Mouse (Mus musculus): ENCODE measurements around the gene Cd300c. TPM values are rescaled to one million over a fixed set of nuclear protein-coding genes. Genes with fewer than 3 reads are reported as not detected.
A peak's percentile ranks its signal among the peaks of the same experiment; 100 is the strongest.

Gene Cd300c
- polyA plus RNA-seq, 1 experiment from 2014 or later = 0.14 TPM

- no peak for ATAC-seq (ENCODE audit: low read depth)
- no peaks in the 10 kb centered on the region for H3K9me3 ChIP-seq (replicated peaks; ENCODE audit: control insufficient read depth, low read length)
- H3K4me2 ChIP-seq (ENCODE audit: low read depth, low read length) = no peak within 1 kb of the TSS
- no peaks in the 10 kb centered on the region for H3K27me3 ChIP-seq (ENCODE audit: control insufficient read depth, insufficient read depth, low read depth, low read length)
- H3K4me1 ChIP-seq (ENCODE audit: control insufficient read depth, low read depth, low read length) = no peaks in the 10 kb centered on the region
- H3K27ac ChIP-seq (ENCODE audit: low read length) = no peak within 1 kb of the TSS
- H3K4me3 ChIP-seq (ENCODE audit: low read depth, low read length) = peak within 1 kb of the TSS; percentile 17
- no peak within 1 kb of the TSS for H3K9ac ChIP-seq (ENCODE audit: low read depth, low read length)
- H3K36me3 ChIP-seq (ENCODE audit: control insufficient read depth, insufficient read depth) = no peaks in the 10 kb centered on the region
- 22% methylated on average over 6 of the region's 6 CpGs for WGBS (ENCODE audit: insufficient replicate concordance)
These were observed 34.8 kb downstream of the Cd300c start, which contains the start of gene Cd300lb for GRCm38 (mm10) chr11:114934144-114934543. TSS of gene Cd300lb (minus strand) at chr11:114934386.

GRCm38 (mm10) chr11:114933591-114933990 is 35.4 kb downstream of the Cd300c start:
- Histone ChIP-seq H3K9ac (ENCODE audit: low read depth, low read length) (no peak overlapping the region), H3K36me3 (ENCODE audit: control insufficient read depth, insufficient read depth) (no peaks in the 10 kb centered on the region), H3K9me3 (replicated peaks; ENCODE audit: control insufficient read depth, low read length) (no peaks in the 10 kb centered on the region), H3K27me3 (ENCODE audit: control insufficient read depth, insufficient read depth, low read depth, low read length) (no peaks in the 10 kb centered on the region), H3K4me3 (ENCODE audit: low read depth, low read length) (peak overlapping the region; percentile 17), H3K4me2 (ENCODE audit: low read depth, low read length) (no peak overlapping the region), H3K27ac (ENCODE audit: low read length) (no peak overlapping the region), H3K4me1 (ENCODE audit: control insufficient read depth, low read depth, low read length) (no peaks in the 10 kb centered on the region)
- WGBS (ENCODE audit: insufficient replicate concordance) = 43% methylated on average over 4 of the region's 4 CpGs
- ATAC-seq (ENCODE audit: low read depth) = no peak

- no peak; the same call in 1 of the 2 replicates for ATAC-seq (ENCODE audit: low read depth)
These were observed 37.9 kb downstream of the Cd300c start for GRCm38 (mm10) chr11:114931041-114931440.

DNA sequence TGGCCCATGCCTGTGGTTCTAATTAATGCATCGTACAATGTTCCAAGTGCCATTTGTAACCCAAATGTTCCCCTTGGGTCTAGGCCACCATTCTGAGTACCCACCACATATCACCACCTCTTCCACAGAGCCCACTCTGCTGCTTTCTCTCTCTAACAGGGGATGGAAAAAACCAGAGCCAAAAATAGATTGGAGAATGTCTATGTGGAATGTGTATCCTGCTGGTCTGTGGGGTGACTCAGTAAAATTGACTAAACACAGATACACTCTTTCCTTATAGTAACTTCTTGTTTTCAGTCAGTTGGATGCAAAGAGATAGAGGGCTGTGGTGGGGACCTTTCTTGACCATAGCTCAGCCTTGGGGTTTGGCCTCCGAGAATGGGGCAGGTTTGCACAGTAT is 39.4 kb downstream of the Cd300c start:
- Histone ChIP-seq H3K4me1 (ENCODE audit: control insufficient read depth, low read depth, low read length) (no peaks in the 10 kb centered on the region), H3K27me3 (ENCODE audit: control insufficient read depth, insufficient read depth, low read depth, low read length) (no peaks in the 10 kb centered on the region), H3K4me3 (ENCODE audit: low read depth, low read length) (no peak overlapping the region), H3K36me3 (ENCODE audit: control insufficient read depth, insufficient read depth) (no peaks in the 10 kb centered on the region), H3K4me2 (ENCODE audit: low read depth, low read length) (no peak overlapping the region), H3K9ac (ENCODE audit: low read depth, low read length) (no peak overlapping the region), H3K9me3 (replicated peaks; ENCODE audit: control insufficient read depth, low read length) (no peaks in the 10 kb centered on the region), H3K27ac (ENCODE audit: low read length) (no peak overlapping the region)
- ATAC-seq (ENCODE audit: low read depth) = no peak
- WGBS (ENCODE audit: insufficient replicate concordance) = 38% methylated on average over 2 of the region's 2 CpGs

More at GRCm38 (mm10) chr11:114931041-114931440, 37.9 kb downstream of the Cd300c start:
- Histone ChIP-seq H3K27me3 (ENCODE audit: control insufficient read depth, insufficient read depth, low read depth, low read length) (no peaks in the 10 kb centered on the region), H3K9ac (ENCODE audit: low read depth, low read length) (no peak overlapping the region), H3K9me3 (replicated peaks; ENCODE audit: control insufficient read depth, low read length) (no peaks in the 10 kb centered on the region), H3K4me3 (ENCODE audit: low read depth, low read length) (no peak overlapping the region), H3K4me1 (ENCODE audit: control insufficient read depth, low read depth, low read length) (no peaks in the 10 kb centered on the region), H3K27ac (ENCODE audit: low read length) (peak overlapping the region; percentile 51; the same call in 1 of the 2 replicates), H3K4me2 (ENCODE audit: low read depth, low read length) (no peak overlapping the region), H3K36me3 (ENCODE audit: control insufficient read depth, insufficient read depth) (no peaks in the 10 kb centered on the region)
- WGBS (ENCODE audit: insufficient replicate concordance) = 45% methylated on average over 5 of the region's 5 CpGs

- H3K4me2 ChIP-seq (ENCODE audit: low read depth, low read length) = no peak overlapping the region
- H3K4me1 ChIP-seq (ENCODE audit: control insufficient read depth, low read depth, low read length) = no peaks in the 10 kb centered on the region
- H3K9ac ChIP-seq (ENCODE audit: low read depth, low read length) = no peak overlapping the region
- no peak overlapping the region for H3K27ac ChIP-seq (ENCODE audit: low read length)
- no peak overlapping the region for H3K4me3 ChIP-seq (ENCODE audit: low read depth, low read length)
- H3K27me3 ChIP-seq (ENCODE audit: control insufficient read depth, insufficient read depth, low read depth, low read length) = no peaks in the 10 kb centered on the region
- no peak for ATAC-seq (ENCODE audit: low read depth)
- peaks cover 3% of the 10 kb centered on the region for H3K9me3 ChIP-seq (replicated peaks; ENCODE audit: control insufficient read depth, low read length)
- H3K36me3 ChIP-seq (ENCODE audit: control insufficient read depth, insufficient read depth) = no peaks in the 10 kb centered on the region
- 55% methylated on average over 4 of the region's 4 CpGs for WGBS (ENCODE audit: insufficient replicate concordance)
These were observed 45.0 kb downstream of the Cd300c start for GRCm38 (mm10) chr11:114923961-114924360.

DNA sequence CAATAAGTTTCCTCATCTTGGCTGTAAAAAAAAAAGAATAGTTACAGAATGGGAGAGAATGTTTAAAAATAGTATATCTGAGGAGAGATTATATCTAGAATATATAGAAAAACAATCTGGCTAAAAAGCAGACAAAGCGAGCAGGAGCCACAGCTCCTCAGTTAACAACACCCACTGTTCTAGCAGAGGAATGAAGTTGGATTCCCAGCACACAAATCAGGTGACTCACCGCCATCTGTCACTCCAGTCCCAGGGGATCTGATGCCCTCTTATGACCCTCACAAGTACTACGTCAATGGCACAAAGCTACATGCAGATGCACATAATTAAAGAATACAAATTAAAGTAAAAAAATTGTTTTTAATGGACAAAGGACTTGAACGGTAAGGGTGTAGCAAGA is 46.5 kb downstream of the Cd300c start:
- Histone ChIP-seq H3K9ac (ENCODE audit: low read depth, low read length) (no peak overlapping the region), H3K27ac (ENCODE audit: low read length) (no peak overlapping the region), H3K9me3 (replicated peaks; ENCODE audit: control insufficient read depth, low read length) (peaks cover 3% of the 10 kb centered on the region), H3K36me3 (ENCODE audit: control insufficient read depth, insufficient read depth) (no peaks in the 10 kb centered on the region), H3K4me2 (ENCODE audit: low read depth, low read length) (no peak overlapping the region), H3K4me1 (ENCODE audit: control insufficient read depth, low read depth, low read length) (no peaks in the 10 kb centered on the region), H3K27me3 (ENCODE audit: control insufficient read depth, insufficient read depth, low read depth, low read length) (no peaks in the 10 kb centered on the region), H3K4me3 (ENCODE audit: low read depth, low read length) (no peak overlapping the region)
- 62% methylated on average over 4 of the region's 4 CpGs for WGBS (ENCODE audit: insufficient replicate concordance)
- no peak for ATAC-seq (ENCODE audit: low read depth)

DNA sequence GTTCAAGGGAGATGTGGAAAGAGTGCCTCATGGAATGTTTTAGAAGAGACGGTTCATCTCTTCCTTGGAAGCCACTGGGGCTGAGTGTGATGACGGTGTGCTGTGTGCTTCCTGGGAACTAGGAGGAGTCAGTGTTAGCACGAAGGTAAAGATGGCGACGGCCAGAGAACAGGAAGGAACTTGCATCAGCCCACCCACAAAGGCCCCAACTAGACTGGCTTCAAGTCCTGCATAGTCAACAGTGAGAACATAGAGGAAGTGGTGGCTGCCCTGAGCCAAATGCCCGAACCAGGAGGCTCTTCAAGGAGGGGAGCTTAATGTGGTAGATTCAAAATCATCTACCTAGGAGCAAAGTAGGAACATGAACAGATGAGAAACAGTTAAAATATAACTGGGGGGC is 51.8 kb downstream of the Cd300c start:
- H3K4me1 ChIP-seq (ENCODE audit: control insufficient read depth, low read depth, low read length) = no peaks in the 10 kb centered on the region
- no peak for ATAC-seq (ENCODE audit: low read depth)
- H3K4me2 ChIP-seq (ENCODE audit: low read depth, low read length) = no peak overlapping the region
- peaks cover 3% of the 10 kb centered on the region for H3K9me3 ChIP-seq (replicated peaks; ENCODE audit: control insufficient read depth, low read length)
- no peaks in the 10 kb centered on the region for H3K36me3 ChIP-seq (ENCODE audit: control insufficient read depth, insufficient read depth)
- no peak overlapping the region for H3K4me3 ChIP-seq (ENCODE audit: low read depth, low read length)
- no peak overlapping the region for H3K9ac ChIP-seq (ENCODE audit: low read depth, low read length)
- no peak overlapping the region for H3K27ac ChIP-seq (ENCODE audit: low read length)
- 31% methylated on average over 6 of the region's 6 CpGs for WGBS (ENCODE audit: insufficient replicate concordance)
- H3K27me3 ChIP-seq (ENCODE audit: control insufficient read depth, insufficient read depth, low read depth, low read length) = no peaks in the 10 kb centered on the region

DNA sequence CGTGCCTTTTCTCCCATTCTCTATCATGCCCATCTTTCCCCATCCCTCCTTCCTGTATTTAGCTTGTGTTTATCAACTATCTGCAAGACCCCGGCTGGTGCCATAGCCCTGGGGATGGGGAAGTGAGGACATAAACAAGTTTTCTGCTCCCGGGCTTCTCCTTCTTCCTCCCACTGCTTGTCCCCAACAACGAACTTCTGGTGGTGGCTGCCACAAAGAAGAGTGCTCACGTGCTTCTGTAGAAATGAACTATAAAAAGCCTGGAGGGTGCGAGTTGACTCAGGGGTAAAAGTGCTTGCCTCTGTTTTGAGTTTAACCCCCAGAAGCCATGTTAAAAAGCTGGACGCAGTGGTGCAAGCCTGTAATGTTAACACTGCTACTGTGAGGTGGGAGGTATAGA is 54.0 kb downstream of the Cd300c start:
- H3K36me3 ChIP-seq (ENCODE audit: control insufficient read depth, insufficient read depth) = no peaks in the 10 kb centered on the region
- no peaks in the 10 kb centered on the region for H3K4me1 ChIP-seq (ENCODE audit: control insufficient read depth, low read depth, low read length)
- WGBS (ENCODE audit: insufficient replicate concordance) = 7% methylated on average over 7 of the region's 7 CpGs
- ATAC-seq (ENCODE audit: low read depth) = no peak
- H3K27me3 ChIP-seq (ENCODE audit: control insufficient read depth, insufficient read depth, low read depth, low read length) = no peaks in the 10 kb centered on the region
- peaks cover 3% of the 10 kb centered on the region for H3K9me3 ChIP-seq (replicated peaks; ENCODE audit: control insufficient read depth, low read length)
- H3K4me3 ChIP-seq (ENCODE audit: low read depth, low read length) = no peak overlapping the region
- H3K27ac ChIP-seq (ENCODE audit: low read length) = peak overlapping the region; percentile 37
- no peak overlapping the region for H3K4me2 ChIP-seq (ENCODE audit: low read depth, low read length)
- no peak overlapping the region for H3K9ac ChIP-seq (ENCODE audit: low read depth, low read length)

GRCm38 (mm10) chr11:114912847-114913246 is 56.1 kb downstream of the Cd300c start:
- no peak overlapping the region for H3K27ac ChIP-seq (ENCODE audit: low read length)
- H3K4me2 ChIP-seq (ENCODE audit: low read depth, low read length) = no peak overlapping the region
- H3K4me1 ChIP-seq (ENCODE audit: control insufficient read depth, low read depth, low read length) = no peaks in the 10 kb centered on the region
- no peak overlapping the region for H3K9ac ChIP-seq (ENCODE audit: low read depth, low read length)
- no peak overlapping the region for H3K4me3 ChIP-seq (ENCODE audit: low read depth, low read length)
- H3K27me3 ChIP-seq (ENCODE audit: control insufficient read depth, insufficient read depth, low read depth, low read length) = no peaks in the 10 kb centered on the region
- no peaks in the 10 kb centered on the region for H3K36me3 ChIP-seq (ENCODE audit: control insufficient read depth, insufficient read depth)
- peak; percentile 41; the same call in 1 of the 2 replicates for ATAC-seq (ENCODE audit: low read depth)
- WGBS (ENCODE audit: insufficient replicate concordance) = 3% methylated on average over 9 of the region's 9 CpGs
- H3K9me3 ChIP-seq (replicated peaks; ENCODE audit: control insufficient read depth, low read length) = no peaks in the 10 kb centered on the region
